Mouse (Mus musculus): ENCODE measurements around the gene Myzap. TPM values are rescaled to one million over a fixed set of nuclear protein-coding genes. Genes with fewer than 3 reads are reported as not detected.
"Not testable (repeated sequence)": the region's sequence is repeated elsewhere in the genome, so short reads cannot be mapped to it uniquely, and the experiment has no call there.

Myzap gene
- polyA plus RNA-seq, 1 experiment from 2014 or later, result 18.6 TPM

DNA sequence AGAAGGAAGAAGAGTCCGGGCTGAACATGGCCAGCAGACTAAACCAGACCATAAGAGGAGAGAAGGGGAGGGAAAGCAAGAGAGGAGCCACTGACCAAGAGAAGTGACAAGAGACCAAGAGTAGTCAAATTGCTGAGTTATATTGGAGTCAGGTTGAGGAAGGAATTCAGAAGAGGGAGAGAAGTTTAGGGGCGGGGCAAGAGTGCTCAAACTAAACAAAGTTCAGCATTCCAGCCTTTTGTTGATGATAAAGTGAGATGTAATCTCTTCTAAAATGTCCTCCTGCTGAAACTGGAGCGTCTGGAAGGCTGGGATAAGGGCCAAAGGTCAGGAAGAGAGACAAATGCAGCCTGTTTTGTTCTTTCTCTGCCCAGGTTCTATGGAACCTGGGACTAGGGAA, 102.1 kb downstream of the Myzap start:
- Histone ChIP-seq H3K9ac (ENCODE audit: low read depth, low read length) (no peak overlapping the region), H3K4me1 (ENCODE audit: control insufficient read depth, insufficient read depth, low read length) (0 out of 2 replicates have a peak, but pooled peaks cover 3% of the 10 kb centered on the region), H3K9me3 (ENCODE audit: control insufficient read depth, low read length) (no peaks in the 10 kb centered on the region), H3K27ac (replicated peaks; ENCODE audit: low read depth, low read length) (no peak overlapping the region), H3K4me3 (ENCODE audit: low read depth, low read length) (no peak overlapping the region), H3K4me2 (ENCODE audit: low read depth, low read length) (no peak overlapping the region), H3K36me3 (ENCODE audit: control insufficient read depth, insufficient read depth, low read length) (no peaks in the 10 kb centered on the region), H3K27me3 (replicated peaks; ENCODE audit: control insufficient read depth, insufficient read depth, low read length) (no peaks in the 10 kb centered on the region)
- no peak for ATAC-seq (ENCODE audit: low read depth)
- WGBS, result 46% methylated on average over 3 of the region's 3 CpGs
- no peak for DNase-seq (ENCODE audit: low spot score)

DNA sequence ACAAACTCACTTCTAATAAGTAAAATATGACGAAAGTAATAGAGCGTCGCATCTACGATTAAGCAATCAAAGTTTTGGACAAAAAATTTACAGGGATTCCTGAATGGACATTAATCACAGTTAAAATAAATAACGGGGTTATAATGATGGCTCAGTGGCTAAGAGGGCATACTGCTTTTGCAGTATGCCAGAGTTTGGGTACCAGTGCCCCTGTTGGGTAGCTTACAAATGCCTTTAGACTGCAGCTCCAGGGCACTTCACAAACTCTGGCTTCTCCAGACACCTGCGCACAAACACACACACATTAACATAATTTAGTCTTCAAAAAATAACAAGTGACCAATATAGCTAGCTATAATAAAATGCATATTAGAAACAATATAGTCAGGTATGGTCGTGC, 106.0 kb downstream of the Myzap start:
- WGBS, result 43% methylated on average over 7 of the region's 7 CpGs
- Histone ChIP-seq H3K27ac (replicated peaks; ENCODE audit: low read depth, low read length) (peak overlapping the region; percentile 94; the same call in 1 of the 2 replicates), H3K4me3 (ENCODE audit: low read depth, low read length) (peak overlapping the region; percentile 88), H3K4me2 (ENCODE audit: low read depth, low read length) (peak overlapping the region; percentile 68), H3K27me3 (replicated peaks; ENCODE audit: control insufficient read depth, insufficient read depth, low read length) (no peaks in the 10 kb centered on the region), H3K9ac (ENCODE audit: low read depth, low read length) (peak overlapping the region; percentile 99; the same call in 1 of the 2 replicates), H3K36me3 (ENCODE audit: control insufficient read depth, insufficient read depth, low read length) (peaks cover 25% of the 10 kb centered on the region), H3K4me1 (ENCODE audit: control insufficient read depth, insufficient read depth, low read length) (peaks cover 6% of the 10 kb centered on the region; the same call in 1 of the 2 replicates), H3K9me3 (ENCODE audit: control insufficient read depth, low read length) (no peaks in the 10 kb centered on the region)
- no peak for DNase-seq (ENCODE audit: low spot score)
- no peak for ATAC-seq (ENCODE audit: low read depth)

DNA sequence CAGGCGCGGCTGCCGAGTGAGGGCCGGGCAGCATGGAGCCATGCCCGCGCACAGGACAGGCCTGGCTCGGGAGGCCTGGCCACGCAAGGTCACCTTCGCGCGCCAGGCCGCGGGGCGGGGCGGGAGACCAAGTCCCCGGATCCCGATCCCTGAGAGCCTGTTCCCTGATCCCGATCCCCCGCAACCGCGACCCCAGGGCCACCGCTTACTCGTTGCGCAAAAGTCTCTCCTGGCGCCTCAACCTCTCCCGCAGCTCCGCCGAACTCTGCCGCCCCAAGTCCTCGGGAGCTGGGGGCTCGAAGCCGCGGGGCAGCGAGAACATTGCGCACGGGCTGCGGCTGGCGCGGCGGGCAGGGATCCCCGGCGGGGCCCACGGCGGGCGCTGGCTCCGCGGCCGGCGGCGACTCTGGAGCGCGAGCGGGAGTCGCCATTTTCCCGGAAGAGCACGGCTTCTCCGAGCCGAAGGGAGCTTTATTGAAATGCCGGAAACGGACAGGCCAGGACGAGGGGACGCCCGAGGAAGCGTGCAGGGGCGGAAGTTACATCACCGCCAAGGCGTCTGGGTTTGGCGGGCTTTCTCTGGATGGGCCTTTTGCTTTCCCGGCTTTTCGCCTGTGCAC, 106.6 kb downstream of the Myzap start, which contains the start of gene Polr2m:
Polr2m (minus strand) TSS at position 461 of the 620 bp plus-strand sequence.
- H3K9ac ChIP-seq (ENCODE audit: low read depth, low read length), result peak within 1 kb of the TSS; percentile 99
- peak; percentile 97 for DNase-seq (ENCODE audit: low spot score)
- peak within 1 kb of the TSS; percentile 94 for H3K27ac ChIP-seq (replicated peaks; ENCODE audit: low read depth, low read length)
- no peaks in the 10 kb centered on the region for H3K27me3 ChIP-seq (replicated peaks; ENCODE audit: control insufficient read depth, insufficient read depth, low read length)
- 0% methylated on average over 35 of the region's 70 CpGs for WGBS
- H3K4me3 ChIP-seq (ENCODE audit: low read depth, low read length), result peak within 1 kb of the TSS; percentile 88
- H3K4me2 ChIP-seq (ENCODE audit: low read depth, low read length), result peak within 1 kb of the TSS; percentile 68
- peaks cover 30% of the 10 kb centered on the region for H3K36me3 ChIP-seq (ENCODE audit: control insufficient read depth, insufficient read depth, low read length)
- no peaks in the 10 kb centered on the region for H3K9me3 ChIP-seq (ENCODE audit: control insufficient read depth, low read length)
- peak; percentile 98 for ATAC-seq (ENCODE audit: low read depth)
- H3K4me1 ChIP-seq (ENCODE audit: control insufficient read depth, insufficient read depth, low read length), result peaks cover 6% of the 10 kb centered on the region; the same call in 1 of the 2 replicates

DNA sequence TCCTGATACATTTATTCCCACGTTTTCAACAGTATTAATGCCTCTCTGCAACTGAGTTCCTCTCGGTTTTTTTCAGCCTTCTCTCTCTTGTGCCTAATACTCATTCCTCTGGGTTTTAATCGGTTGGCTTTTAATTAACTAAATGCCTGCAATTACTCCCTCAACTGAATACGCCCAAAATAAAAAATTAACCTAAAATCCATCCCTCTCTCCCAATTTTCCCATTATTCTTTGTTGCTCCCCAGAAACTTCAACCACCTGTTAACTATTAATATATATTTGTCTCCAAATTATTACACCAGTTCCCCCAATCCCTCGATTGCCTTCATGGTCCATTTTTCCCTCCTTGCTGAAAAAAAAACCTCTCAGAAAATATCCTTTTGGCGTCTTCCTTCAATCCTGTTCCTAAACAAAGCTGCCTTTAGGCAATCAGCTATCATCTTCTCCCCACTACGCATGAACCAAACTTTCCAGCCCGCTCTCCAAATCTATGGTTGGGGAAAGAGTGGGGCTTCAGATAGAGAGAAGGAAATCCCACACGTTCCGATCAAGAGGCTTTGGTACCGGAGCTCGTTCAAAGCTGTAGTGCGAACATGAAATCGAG, 107.2 kb downstream of the Myzap start:
- peaks cover 36% of the 10 kb centered on the region for H3K36me3 ChIP-seq (ENCODE audit: control insufficient read depth, insufficient read depth, low read length)
- ATAC-seq (ENCODE audit: low read depth) (no peak), DNase-seq (ENCODE audit: low spot score) (no peak)
- peak overlapping the region; percentile 68 for H3K4me2 ChIP-seq (ENCODE audit: low read depth, low read length)
- H3K9ac ChIP-seq (ENCODE audit: low read depth, low read length), result peak overlapping the region; percentile 99
- no peaks in the 10 kb centered on the region for H3K9me3 ChIP-seq (ENCODE audit: control insufficient read depth, low read length)
- H3K4me3 ChIP-seq (ENCODE audit: low read depth, low read length), result peak overlapping the region; percentile 88
- peaks cover 6% of the 10 kb centered on the region; the same call in 1 of the 2 replicates for H3K4me1 ChIP-seq (ENCODE audit: control insufficient read depth, insufficient read depth, low read length)
- under 1% methylated on average over 14 of the region's 14 CpGs for WGBS
- no peaks in the 10 kb centered on the region for H3K27me3 ChIP-seq (replicated peaks; ENCODE audit: control insufficient read depth, insufficient read depth, low read length)
- peak overlapping the region; percentile 94 for H3K27ac ChIP-seq (replicated peaks; ENCODE audit: low read depth, low read length)

DNA sequence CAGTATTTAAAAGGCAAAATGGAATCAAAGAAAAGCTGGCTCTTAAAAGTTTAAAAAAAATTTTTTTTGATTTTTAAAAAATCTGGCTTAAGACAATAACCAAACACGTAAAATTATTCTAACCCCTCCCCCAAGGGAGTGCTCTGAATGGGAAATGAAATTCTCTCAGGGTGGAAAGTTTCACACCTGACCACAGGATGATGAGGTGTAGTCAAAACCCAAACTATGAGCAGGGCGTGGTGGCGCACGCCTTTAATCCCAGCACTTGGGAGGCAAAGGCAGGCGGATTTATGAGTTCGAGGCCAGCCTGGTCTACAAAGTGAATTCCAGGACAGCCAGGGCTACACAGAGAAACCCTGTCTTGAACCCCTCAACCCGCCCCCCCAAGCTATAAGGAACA, 108.3 kb downstream of the Myzap start:
- H3K27me3 ChIP-seq (replicated peaks; ENCODE audit: control insufficient read depth, insufficient read depth, low read length); DNase-seq (ENCODE audit: low spot score); H3K27ac ChIP-seq (replicated peaks; ENCODE audit: low read depth, low read length); H3K4me1 ChIP-seq (ENCODE audit: control insufficient read depth, insufficient read depth, low read length); ATAC-seq (ENCODE audit: low read depth); H3K9me3 ChIP-seq (ENCODE audit: control insufficient read depth, low read length): not testable (repeated sequence)
- Histone ChIP-seq H3K36me3 (ENCODE audit: control insufficient read depth, insufficient read depth, low read length) (peaks cover 47% of the 10 kb centered on the region), H3K4me3 (ENCODE audit: low read depth, low read length) (peak overlapping the region; percentile 88), H3K4me2 (ENCODE audit: low read depth, low read length) (peak overlapping the region; percentile 68), H3K9ac (ENCODE audit: low read depth, low read length) (peak overlapping the region; percentile 99; the same call in 1 of the 2 replicates)
- WGBS, result 87% methylated on average over 7 of the region's 7 CpGs

DNA sequence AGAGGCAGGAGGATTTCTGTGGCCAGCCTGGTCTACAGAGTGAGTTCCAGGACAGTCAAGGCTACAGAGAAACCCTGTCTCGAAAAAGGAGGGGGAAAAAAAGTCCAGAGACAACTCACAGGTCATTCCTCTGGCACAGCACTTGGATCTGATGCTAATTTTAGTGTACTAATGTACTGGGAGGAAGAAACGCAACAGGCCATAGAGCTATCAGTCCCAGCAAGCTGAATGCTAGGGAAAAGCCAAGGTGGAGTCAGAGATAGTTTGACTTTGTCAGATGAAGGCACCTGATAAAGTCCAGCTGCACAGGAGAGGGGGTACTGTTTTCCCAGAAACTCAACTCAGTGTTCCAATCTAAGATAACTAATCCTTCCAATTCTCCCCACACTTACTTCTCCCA, 111.9 kb downstream of the Myzap start:
- Histone ChIP-seq H3K4me1 (ENCODE audit: control insufficient read depth, insufficient read depth, low read length) (peaks cover 2% of the 10 kb centered on the region; the same call in 1 of the 2 replicates), H3K9ac (ENCODE audit: low read depth, low read length) (no peak overlapping the region), H3K9me3 (ENCODE audit: control insufficient read depth, low read length) (peaks cover 5% of the 10 kb centered on the region; the same call in 1 of the 2 replicates), H3K4me3 (ENCODE audit: low read depth, low read length) (no peak overlapping the region), H3K36me3 (ENCODE audit: control insufficient read depth, insufficient read depth, low read length) (peaks cover 80% of the 10 kb centered on the region), H3K4me2 (ENCODE audit: low read depth, low read length) (no peak overlapping the region), H3K27ac (replicated peaks; ENCODE audit: low read depth, low read length) (no peak overlapping the region), H3K27me3 (replicated peaks; ENCODE audit: control insufficient read depth, insufficient read depth, low read length) (no peaks in the 10 kb centered on the region)
- DNase-seq (ENCODE audit: low spot score), result no peak
- 93% methylated on average over 2 of the region's 2 CpGs for WGBS
- no peak for ATAC-seq (ENCODE audit: low read depth)

DNA sequence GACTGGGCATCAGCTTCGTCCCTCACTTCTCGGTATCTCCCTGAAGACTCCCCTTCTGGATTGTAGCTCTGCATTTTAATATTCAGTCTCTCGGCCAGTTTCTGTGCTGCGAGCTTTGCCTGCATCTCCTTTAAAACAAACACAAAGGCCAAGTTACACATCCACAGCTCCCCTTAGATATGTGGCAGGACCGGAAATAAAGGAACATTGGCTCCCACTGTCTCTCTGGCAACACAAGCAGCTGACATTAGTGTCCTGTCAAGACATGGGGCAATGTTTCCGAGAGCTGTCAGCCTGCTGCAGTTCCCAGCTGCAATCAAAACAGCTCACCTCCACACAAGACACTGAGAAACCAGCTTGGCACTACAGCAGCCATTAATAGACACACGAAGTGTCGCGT, 112.7 kb downstream of the Myzap start:
- Histone ChIP-seq H3K9ac (ENCODE audit: low read depth, low read length) (no peak overlapping the region), H3K4me2 (ENCODE audit: low read depth, low read length) (no peak overlapping the region), H3K27ac (replicated peaks; ENCODE audit: low read depth, low read length) (no peak overlapping the region), H3K4me1 (ENCODE audit: control insufficient read depth, insufficient read depth, low read length) (peaks cover 2% of the 10 kb centered on the region; the same call in 1 of the 2 replicates), H3K9me3 (ENCODE audit: control insufficient read depth, low read length) (peaks cover 5% of the 10 kb centered on the region; the same call in 1 of the 2 replicates), H3K4me3 (ENCODE audit: low read depth, low read length) (no peak overlapping the region), H3K36me3 (ENCODE audit: control insufficient read depth, insufficient read depth, low read length) (peaks cover 86% of the 10 kb centered on the region), H3K27me3 (replicated peaks; ENCODE audit: control insufficient read depth, insufficient read depth, low read length) (no peaks in the 10 kb centered on the region)
- no peak for DNase-seq (ENCODE audit: low spot score)
- ATAC-seq (ENCODE audit: low read depth), result no peak
- 95% methylated on average over 9 of the region's 9 CpGs for WGBS

DNA sequence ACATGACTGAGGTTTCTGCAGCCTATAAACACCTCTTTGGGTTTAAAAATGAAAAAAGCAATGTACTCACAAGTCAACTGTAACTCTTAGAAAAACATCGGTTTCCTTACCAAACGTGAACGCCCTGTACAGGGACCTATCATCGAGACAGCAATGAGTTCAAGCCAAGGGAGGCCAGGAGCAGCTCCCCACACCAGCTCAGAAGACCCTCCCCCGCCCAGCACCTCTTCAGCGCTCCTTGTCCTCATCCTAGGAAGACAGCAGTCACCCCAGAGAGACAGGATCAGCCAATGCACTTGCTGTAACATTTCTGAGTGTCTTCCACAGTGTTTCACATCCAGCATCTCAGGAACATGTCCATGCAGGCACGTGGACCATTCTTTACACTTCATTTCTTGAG, 113.6 kb downstream of the Myzap start:
- H3K9ac ChIP-seq (ENCODE audit: low read depth, low read length), result no peak overlapping the region
- WGBS, result 95% methylated on average over 7 of the region's 7 CpGs
- peaks cover 94% of the 10 kb centered on the region for H3K36me3 ChIP-seq (ENCODE audit: control insufficient read depth, insufficient read depth, low read length)
- H3K4me2 ChIP-seq (ENCODE audit: low read depth, low read length), result no peak overlapping the region
- H3K27me3 ChIP-seq (replicated peaks; ENCODE audit: control insufficient read depth, insufficient read depth, low read length), result no peaks in the 10 kb centered on the region
- DNase-seq (ENCODE audit: low spot score), result no peak
- no peak overlapping the region for H3K4me3 ChIP-seq (ENCODE audit: low read depth, low read length)
- ATAC-seq (ENCODE audit: low read depth), result no peak
- H3K4me1 ChIP-seq (ENCODE audit: control insufficient read depth, insufficient read depth, low read length), result no peaks in the 10 kb centered on the region
- no peak overlapping the region for H3K27ac ChIP-seq (replicated peaks; ENCODE audit: low read depth, low read length)
- H3K9me3 ChIP-seq (ENCODE audit: control insufficient read depth, low read length), result peaks cover 5% of the 10 kb centered on the region; the same call in 1 of the 2 replicates
